In the genomic region with DNA sequence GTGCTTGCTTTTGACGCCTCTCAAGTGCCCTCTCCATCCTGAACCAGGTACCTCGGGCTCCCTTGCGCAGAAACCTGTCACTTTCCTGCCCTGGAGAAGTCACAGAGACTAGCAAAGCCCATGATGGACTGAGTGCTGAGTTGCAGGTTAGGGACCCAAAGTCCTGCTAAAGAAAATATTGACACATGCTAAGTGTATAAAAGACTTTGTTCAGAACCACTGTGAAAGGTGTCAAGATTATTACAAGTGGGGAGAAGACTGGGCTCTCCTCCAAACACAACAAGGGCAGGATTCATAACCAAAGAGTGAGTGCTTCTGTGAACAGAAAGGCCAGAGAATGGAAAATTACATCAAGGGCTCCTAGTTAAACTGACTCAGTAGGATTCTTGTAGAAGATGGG, we compare ENCODE assay signal across 17 mouse cellular contexts.
DNase-seq lines count a peak whose midpoint lies in the region; ATAC-seq and TF ChIP-seq lines count a peak whose summit lies in the region.
"Had no signal": no experiment of that assay in that cellular context is flagged by ENCODE, and none has a peak within 500 bp of the region (broad histone marks: within the 10 kb centered on the region; RNA-seq: fewer than 3 reads in every experiment).

No protein-coding gene starts in this region.

- no peak for DNase-seq in heart, adult 11 months
- no peak for DNase-seq in liver, postnatal 0 days
- no peak for DNase-seq in liver
- no peak for DNase-seq in hindbrain, postnatal 0 days (ENCODE audit: low spot score)
- DNase-seq: adrenal gland, postnatal 25 days; cerebellum, postnatal 25 days; heart, postnatal 36 days; layer of hippocampus, postnatal 36 days; right cerebral cortex, postnatal 14 days; thymus, postnatal 14 days had no signal

- no peak for TF ChIP-seq CTCF in liver, postnatal 0 days (IDR thresholded peaks at IDR 0.05; ENCODE audit: low read depth)
- no peak for TF ChIP-seq CTCF in hindbrain, postnatal 0 days (IDR thresholded peaks at IDR 0.05; ENCODE audit: low read depth)

- 30% methylated on average over 3 of the region's 3 CpGs for WGBS in heart, embryonic 15.5 days
- 63% methylated on average over 3 of the region's 3 CpGs for WGBS in liver, postnatal 0 days (ENCODE audit: insufficient replicate concordance)
- 45% methylated on average over 3 of the region's 3 CpGs for WGBS in lung, embryonic 16.5 days
- WGBS in neural tube, embryonic 15.5 days: 82% methylated on average over 3 of the region's 3 CpGs
- WGBS in hindbrain, postnatal 0 days: 78% methylated on average over 3 of the region's 3 CpGs

- H3K9ac ChIP-seq in heart, embryonic 15.5 days: no peak overlapping the region
- no peak overlapping the region for H3K9ac ChIP-seq in liver, postnatal 0 days (replicated peaks)
- H3K9ac ChIP-seq in lung, embryonic 16.5 days (ENCODE audit: low read length): no peak overlapping the region
- H3K9ac ChIP-seq in neural tube, embryonic 15.5 days (replicated peaks): no peak overlapping the region
- H3K9ac ChIP-seq in hindbrain, postnatal 0 days (replicated peaks; ENCODE audit: low read length): no peak overlapping the region
- H3K9ac ChIP-seq: embryonic facial prominence, embryonic 15.5 days; forebrain, embryonic 13.5 days had no signal

- ATAC-seq in heart, embryonic 15.5 days (replicated peaks; ENCODE audit: insufficient number of reproducible peaks, insufficient read depth, low FRiP score, low read depth): peak; percentile 53
- peak; percentile 33; the same call in 1 of the 2 replicates for ATAC-seq in liver, postnatal 0 days
- ATAC-seq in lung, embryonic 16.5 days (ENCODE audit: low read depth): peak; percentile 87
- no peak for ATAC-seq in neural tube, embryonic 15.5 days (ENCODE audit: low FRiP score)
- ATAC-seq in hindbrain, postnatal 0 days: no peak
- ATAC-seq: forebrain, embryonic 13.5 days; intestine, postnatal 0 days had no signal

- TF ChIP-seq EP300 in liver, postnatal 0 days (IDR thresholded peaks at IDR 0.05; ENCODE audit: low read depth): no peak

- H3K27me3 ChIP-seq in heart, embryonic 15.5 days: no peaks in the 10 kb centered on the region
- no peaks in the 10 kb centered on the region for H3K27me3 ChIP-seq in liver, postnatal 0 days (ENCODE audit: insufficient read depth, low read length)
- peaks cover 6% of the 10 kb centered on the region; the same call in 1 of the 2 replicates for H3K27me3 ChIP-seq in lung, embryonic 16.5 days (ENCODE audit: control insufficient read depth, insufficient read depth, low read depth, low read length)
- H3K27me3 ChIP-seq in neural tube, embryonic 15.5 days (replicated peaks): no peaks in the 10 kb centered on the region
- H3K27me3 ChIP-seq in hindbrain, postnatal 0 days (ENCODE audit: insufficient read depth, low read length): no peaks in the 10 kb centered on the region
- H3K27me3 ChIP-seq: embryonic facial prominence, embryonic 15.5 days; forebrain, embryonic 13.5 days; megakaryocyte, embryonic 14.5 days had no signal

- H3K4me3 ChIP-seq in heart, embryonic 15.5 days: no peak overlapping the region
- H3K4me3 ChIP-seq in liver, postnatal 0 days (ENCODE audit: low read depth, low read length): no peak overlapping the region
- no peak overlapping the region for H3K4me3 ChIP-seq in lung, embryonic 16.5 days (ENCODE audit: low read length)
- no peak overlapping the region for H3K4me3 ChIP-seq in neural tube, embryonic 15.5 days (replicated peaks)
- no peak overlapping the region for H3K4me3 ChIP-seq in hindbrain, postnatal 0 days (ENCODE audit: low read length)
- H3K4me3 ChIP-seq: embryonic facial prominence, embryonic 15.5 days; forebrain, embryonic 13.5 days; megakaryocyte, embryonic 14.5 days had no signal

- no peaks in the 10 kb centered on the region for H3K36me3 ChIP-seq in heart, embryonic 15.5 days
- no peaks in the 10 kb centered on the region for H3K36me3 ChIP-seq in liver, postnatal 0 days (replicated peaks; ENCODE audit: insufficient read depth, low read length)
- no peaks in the 10 kb centered on the region for H3K36me3 ChIP-seq in lung, embryonic 16.5 days (ENCODE audit: control insufficient read depth, insufficient read depth, low read length)
- H3K36me3 ChIP-seq in neural tube, embryonic 15.5 days: no peaks in the 10 kb centered on the region
- no peaks in the 10 kb centered on the region for H3K36me3 ChIP-seq in hindbrain, postnatal 0 days (ENCODE audit: insufficient read depth, low read length)
- H3K36me3 ChIP-seq: embryonic facial prominence, embryonic 15.5 days had no signal

- no peak overlapping the region for H3K4me2 ChIP-seq in heart, embryonic 15.5 days
- no peak overlapping the region for H3K4me2 ChIP-seq in liver, postnatal 0 days (ENCODE audit: low read depth, low read length)
- no peak overlapping the region for H3K4me2 ChIP-seq in lung, embryonic 16.5 days (ENCODE audit: low read depth, low read length)
- H3K4me2 ChIP-seq in neural tube, embryonic 15.5 days: no peak overlapping the region
- H3K4me2 ChIP-seq in hindbrain, postnatal 0 days (ENCODE audit: low read depth, low read length): no peak overlapping the region
- H3K4me2 ChIP-seq: embryonic facial prominence, embryonic 15.5 days; forebrain, embryonic 13.5 days had no signal

- H3K27ac ChIP-seq in heart, embryonic 15.5 days: no peak overlapping the region
- no peak overlapping the region for H3K27ac ChIP-seq in liver, postnatal 0 days (ENCODE audit: low read depth)
- no peak overlapping the region for H3K27ac ChIP-seq in lung, embryonic 16.5 days (ENCODE audit: low read length)
- no peak overlapping the region for H3K27ac ChIP-seq in neural tube, embryonic 15.5 days (replicated peaks)
- H3K27ac ChIP-seq in hindbrain, postnatal 0 days: no peak overlapping the region
- H3K27ac ChIP-seq: embryonic facial prominence, embryonic 15.5 days; forebrain, embryonic 13.5 days had no signal

- no peaks in the 10 kb centered on the region for H3K9me3 ChIP-seq in heart, embryonic 15.5 days (replicated peaks)
- no peaks in the 10 kb centered on the region for H3K9me3 ChIP-seq in liver, postnatal 0 days (ENCODE audit: low read length)
- H3K9me3 ChIP-seq in lung, embryonic 16.5 days (ENCODE audit: control insufficient read depth, low read length): no peaks in the 10 kb centered on the region
- no peaks in the 10 kb centered on the region for H3K9me3 ChIP-seq in neural tube, embryonic 15.5 days (replicated peaks)
- no peaks in the 10 kb centered on the region for H3K9me3 ChIP-seq in hindbrain, postnatal 0 days (ENCODE audit: low read length)
- H3K9me3 ChIP-seq: embryonic facial prominence, embryonic 15.5 days; forebrain, embryonic 13.5 days; megakaryocyte, embryonic 14.5 days had no signal

- peaks cover 4% of the 10 kb centered on the region for H3K4me1 ChIP-seq in heart, embryonic 15.5 days (replicated peaks)
- peaks cover 5% of the 10 kb centered on the region for H3K4me1 ChIP-seq in liver, postnatal 0 days (ENCODE audit: insufficient read depth)
- peaks cover 7% of the 10 kb centered on the region; the same call in 1 of the 2 replicates for H3K4me1 ChIP-seq in lung, embryonic 16.5 days (replicated peaks; ENCODE audit: control insufficient read depth, insufficient read depth, low read length)
- H3K4me1 ChIP-seq in neural tube, embryonic 15.5 days: no peaks in the 10 kb centered on the region
- H3K4me1 ChIP-seq in hindbrain, postnatal 0 days (ENCODE audit: insufficient read depth, low read length): no peaks in the 10 kb centered on the region
- H3K4me1 ChIP-seq: embryonic facial prominence, embryonic 15.5 days; forebrain, embryonic 13.5 days; megakaryocyte, embryonic 14.5 days had no signal

Comparison
In these comparisons a context has a peak if more than half of its experiments do, and no peak if none do; other contexts are left out.
1. ATAC-seq: peak in heart, embryonic 15.5 days (single experiment), liver, postnatal 0 days (single experiment) and lung, embryonic 16.5 days (single experiment); none in neural tube, embryonic 15.5 days (single experiment) and hindbrain, postnatal 0 days (single experiment).